Mouse (Mus musculus) liver, postnatal 0 days (tissue): ENCODE results near the gene Abi3.

ENCODE experiments used
- CTCF ChIP-seq: sonication (generic); IDR thresholded peaks from 2 replicates; pipeline ENCODE4 v1.5.1; 2016; ENCODE audit warnings: antibody characterized with exemption, low read depth
- EP300 ChIP-seq: IDR thresholded peaks from 2 replicates; pipeline ENCODE4 v1.6.1; 2016; ENCODE audit warnings: antibody characterized with exemption, low read depth, mild to moderate bottlenecking

DNA sequence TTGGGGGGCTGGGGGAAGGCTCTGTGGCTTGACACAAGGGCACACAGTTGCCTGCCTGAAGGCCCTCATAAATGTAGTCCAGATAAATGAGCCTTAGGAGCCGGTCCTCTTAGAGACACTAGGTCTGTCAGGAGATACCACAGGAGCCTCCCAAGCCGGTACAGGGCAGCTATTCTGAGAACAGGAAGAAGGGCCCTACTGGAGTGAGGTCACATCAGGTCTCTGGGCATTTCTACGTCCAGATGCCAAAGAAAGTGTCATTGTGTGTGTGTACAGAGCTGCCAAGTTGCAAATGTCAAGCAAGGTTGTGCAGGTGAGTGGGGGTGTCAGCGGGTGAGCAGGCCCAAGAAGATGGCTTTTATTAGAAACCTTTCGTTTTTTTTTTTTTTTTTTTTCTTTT, 46.7 kb downstream of the Abi3 start:
- no peak for TF ChIP-seq CTCF
- no peak for TF ChIP-seq EP300
